ENCODE assay signal across 9 mouse cellular contexts in the genomic region with DNA sequence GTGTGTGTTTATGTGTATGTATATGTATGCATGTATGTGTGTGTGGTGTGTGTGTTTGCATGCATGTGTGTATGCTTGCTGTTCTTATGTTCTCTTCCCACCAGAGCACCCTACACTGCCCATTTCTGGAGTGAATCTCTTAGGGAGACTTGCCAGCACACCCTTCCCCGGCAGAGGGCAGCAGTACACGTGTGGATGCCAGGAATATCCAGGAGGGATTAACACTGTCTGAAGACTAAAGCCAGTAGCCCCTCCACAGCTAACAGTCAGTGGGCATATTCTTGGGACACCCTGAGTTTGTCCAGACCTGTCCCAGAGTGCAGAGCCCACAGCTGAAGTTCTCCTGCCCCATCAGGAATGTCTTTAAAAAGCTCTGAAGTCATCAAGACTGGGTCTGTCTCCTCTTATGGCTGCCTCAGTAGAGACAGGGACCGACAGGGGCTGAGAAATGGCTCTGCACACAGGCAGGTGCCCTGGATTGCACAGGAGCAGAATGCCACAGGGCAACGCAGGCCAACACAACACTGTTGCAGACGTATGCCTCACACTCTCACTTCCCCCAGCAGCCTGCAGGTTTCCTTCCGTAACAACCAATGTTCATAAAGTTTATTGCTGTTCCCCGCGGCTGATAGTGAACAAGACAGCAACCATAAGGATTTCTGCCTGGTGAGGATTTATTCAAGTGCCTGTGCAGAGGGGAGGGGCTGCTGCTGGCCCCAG. TPM values are rescaled to one million over a fixed set of nuclear protein-coding genes. Genes with fewer than 3 reads are reported as not detected.
A peak's percentile ranks its signal among the peaks of the same experiment; 100 is the strongest.
DNase-seq lines count a peak whose midpoint lies in the region; ATAC-seq and TF ChIP-seq lines count a peak whose summit lies in the region.
"Had no signal": no experiment of that assay in that cellular context is flagged by ENCODE, and none has a peak within 500 bp of the region (broad histone marks: within the 10 kb centered on the region; RNA-seq: fewer than 3 reads in every experiment).

No protein-coding gene starts in this region.

- peak; percentile 76 for DNase-seq in layer of hippocampus, postnatal 10 days (ENCODE audit: low spot score in 2 of 2)
- no peak for DNase-seq in layer of hippocampus, adult 9-10 months (ENCODE audit: low spot score)
- peak; percentile 63 for DNase-seq in adipocyte (ENCODE audit: low spot score)
- DNase-seq in kidney, postnatal 14 days: peak; percentile 50
- DNase-seq in testis, postnatal 10 days (ENCODE audit: low spot score): peak; percentile 79

- ATAC-seq in megakaryocyte, adult 5-6 weeks (ENCODE audit: poor library complexity, severe bottlenecking): peak; percentile 61
- ATAC-seq in activated CD4-positive, CD25-positive, alpha-beta regulatory T cell, adult 4 months: no peak

- TF ChIP-seq CTCF in cortical plate, adult 2 months (IDR thresholded peaks at IDR 0.05; ENCODE audit: extremely low read depth, insufficient read depth, low read length): peak; percentile 65

- H3K27ac ChIP-seq in cortical plate, adult 2 months (ENCODE audit: insufficient read depth, low read length): no peak overlapping the region
- H3K27ac ChIP-seq: lung, embryonic 15.5 days had no signal

- no peak for TF ChIP-seq POLR2A in cortical plate, adult 2 months (IDR thresholded peaks at IDR 0.05; ENCODE audit: extremely low read depth, insufficient read depth, low read length)

- H3K4me1 ChIP-seq in cortical plate, adult 2 months (ENCODE audit: control insufficient read depth, insufficient read depth, low read length): no peaks in the 10 kb centered on the region
- H3K4me1 ChIP-seq: lung, embryonic 15.5 days had no signal

- H3K4me3 ChIP-seq in cortical plate, adult 2 months (ENCODE audit: insufficient read depth, low read length): no peak overlapping the region
- H3K4me3 ChIP-seq: lung, embryonic 15.5 days had no signal

RNA-seq across cellular contexts. Expression of gene Ip6k3, which starts 2.4 kb away (rescaled TPM):
- total RNA-seq in layer of hippocampus, postnatal 10 days (2021): not detected
- 1.0 and 1.1 TPM in 2 replicates for polyA plus RNA-seq in cortical plate, adult 2 months (2012; rRNA removed)
- total RNA-seq in megakaryocyte, adult 5-6 weeks (2015): 0.91 and 1.6 TPM in 2 replicates
- 0.77 and 1.3 TPM in 2 replicates for total RNA-seq in megakaryocyte, adult 5-6 weeks (2017)
- polyA plus RNA-seq in activated CD4-positive, CD25-positive, alpha-beta regulatory T cell, adult 4 months (2017; shearing (Covaris generic)): not detected

RNA-seq across cellular contexts. Expression of gene Uqcc2, which starts 31.5 kb away (rescaled TPM):
- total RNA-seq in layer of hippocampus, postnatal 10 days (2021): 100 to 1,000 TPM; 152 to 168 TPM
- polyA plus RNA-seq in cortical plate, adult 2 months (2012; rRNA removed): 438 and 459 TPM in 2 replicates
- total RNA-seq in megakaryocyte, adult 5-6 weeks (2015): 92.0 and 94.4 TPM in 2 replicates
- 88.7 and 110 TPM in 2 replicates for total RNA-seq in megakaryocyte, adult 5-6 weeks (2017)
- polyA plus RNA-seq in activated CD4-positive, CD25-positive, alpha-beta regulatory T cell, adult 4 months (2017; shearing (Covaris generic)): 100 to 1,000 TPM; 133 to 145 TPM

RNA-seq across cellular contexts. Expression of gene Lemd2, which starts 39.1 kb away (rescaled TPM):
- total RNA-seq in layer of hippocampus, postnatal 10 days (2021): 10 to 100 TPM; 48.4 to 56.2 TPM
- 64.0 TPM in 2 replicates for polyA plus RNA-seq in cortical plate, adult 2 months (2012; rRNA removed)
- 16.2 and 19.9 TPM in 2 replicates for total RNA-seq in megakaryocyte, adult 5-6 weeks (2015)
- total RNA-seq in megakaryocyte, adult 5-6 weeks (2017): 18.2 and 29.8 TPM in 2 replicates
- polyA plus RNA-seq in activated CD4-positive, CD25-positive, alpha-beta regulatory T cell, adult 4 months (2017; shearing (Covaris generic)): 1 to 10 TPM; 5.7 to 9.7 TPM
